Mouse (Mus musculus) layer of hippocampus, adult 2 months (tissue): ENCODE results near the gene Cybc1. TPM values are rescaled to one million over a fixed set of nuclear protein-coding genes. Genes with fewer than 3 reads are reported as not detected.

Experiments used
- DNase-seq, 2 experiments: peaks; one replicate each; pipeline ENCODE4 v3.0.0; 2022; ENCODE audit warnings: low spot score in 2 of 2
- H3K27ac ChIP-seq: fragments of 200-600 bp; 2 replicates; pipeline ENCODE4 v1.8.1; 2022
- H3K4me3 ChIP-seq: fragments of 200-600 bp; 2 replicates; pipeline ENCODE4 v1.8.1; 2022; ENCODE audit warnings: mild to moderate bottlenecking
- CTCF ChIP-seq: fragments of 200-600 bp; conservative IDR thresholded peaks from 2 replicates; pipeline ENCODE4 v1.8.1; 2022; ENCODE audit warnings: antibody characterized with exemption, mild to moderate bottlenecking, moderate library complexity
- long read RNA-seq, 2 experiments: library from polyadenylated mRNA; stranded (forward); transcript quantifications; one replicate each; pipeline ENCODE4 v2.0.0; 2021; ENCODE audit warnings: borderline mapping rate in 2 of 2
- total RNA-seq, 2 experiments: library from RNA; stranded (reverse); gene quantifications; 2 replicates each; pipeline ENCODE4 v1.2.3; 2021

The Cybc1 gene
- 10 to 100 TPM; 20.5 to 21.4 TPM for total RNA-seq
- long read RNA-seq, experiment 1, partial matches to known transcripts, result 3 of 20 reads
- long read RNA-seq, experiment 1, other reads (novel, unspliced or antisense), result 10 of 20 reads
- long read RNA-seq, experiment 2, transcript Cybc1-201 (7 exons, 2,417 nt), result major isoform, 8 of 22 reads
- long read RNA-seq, experiment 2, partial matches to known transcripts, result 2 of 22 reads
- long read RNA-seq, experiment 2, other reads (novel, unspliced or antisense), result 6 of 22 reads

GRCm38 (mm10) chr11:121229018-121229439 lies at the start of gene Cybc1:
Cybc1 (minus strand) TSS chr11:121229322.
- H3K4me3 ChIP-seq, result peak within 1 kb of the TSS; percentile 91
- DNase-seq, result peak; percentile 63 to 80

GRCm38 (mm10) chr11:121278011-121278410 lies 48.9 kb upstream of the Cybc1 start:
- H3K27ac ChIP-seq, result no peak overlapping the region
- no peak overlapping the region for H3K4me3 ChIP-seq
- DNase-seq, result no peak
- no peak for TF ChIP-seq CTCF

More at GRCm38 (mm10) chr11:121229018-121229439, at the start of gene Cybc1:
- H3K27ac ChIP-seq, result peak within 1 kb of the TSS; percentile 81
- peak; percentile 67 for TF ChIP-seq CTCF

GRCm38 (mm10) chr11:121277516-121277915 lies 48.4 kb upstream of the Cybc1 start:
- no peak for DNase-seq
- no peak for TF ChIP-seq CTCF

GRCm38 (mm10) chr11:121261074-121261473 lies 32.0 kb upstream of the Cybc1 start:
- TF ChIP-seq CTCF, result no peak
- Histone ChIP-seq H3K4me3 (peak overlapping the region; percentile 91), H3K27ac (no peak overlapping the region)
- DNase-seq, result no peak

More at GRCm38 (mm10) chr11:121277516-121277915, 48.4 kb upstream of the Cybc1 start:
- Histone ChIP-seq H3K27ac (no peak overlapping the region), H3K4me3 (no peak overlapping the region)

GRCm38 (mm10) chr11:121260211-121260906 lies 31.2 kb upstream of the Cybc1 start:
- DNase-seq, result no peak
- no peak for TF ChIP-seq CTCF
- peak overlapping the region; percentile 91 for H3K27ac ChIP-seq
- H3K4me3 ChIP-seq, result peak overlapping the region; percentile 91

GRCm38 (mm10) chr11:121259160-121260100 lies 30.3 kb upstream of the Cybc1 start, which contains the start of gene Foxk2:
Foxk2 (plus strand) TSS chr11:121259990.
- peak; percentile 86 to 92 for DNase-seq
- H3K4me3 ChIP-seq, result peak within 1 kb of the TSS; percentile 91
- no peak for TF ChIP-seq CTCF
- peak within 1 kb of the TSS; percentile 95 for H3K27ac ChIP-seq

GRCm38 (mm10) chr11:121250196-121250595 lies 21.1 kb upstream of the Cybc1 start:
- no peak overlapping the region for H3K27ac ChIP-seq
- no peak for TF ChIP-seq CTCF
- no peak for DNase-seq
- H3K4me3 ChIP-seq, result no peak overlapping the region

- DNase-seq, result no peak
- Histone ChIP-seq H3K4me3 (no peak overlapping the region), H3K27ac (no peak overlapping the region)
- TF ChIP-seq CTCF, result no peak
These were observed 10.5 kb upstream of the Cybc1 start for GRCm38 (mm10) chr11:121239669-121240068.

GRCm38 (mm10) chr11:121237345-121238128 lies 8.4 kb upstream of the Cybc1 start:
- peak; percentile 29 to 31 for DNase-seq

GRCm38 (mm10) chr11:121236564-121237344 lies 7.6 kb upstream of the Cybc1 start, which contains the start of gene Narf:
Narf (plus strand) TSS chr11:121237253.
- peak; percentile 22; the same call in 1 of the 2 replicates for TF ChIP-seq CTCF
- Histone ChIP-seq H3K27ac (peak within 1 kb of the TSS; percentile 99), H3K4me3 (peak within 1 kb of the TSS; percentile 77)
- peak; percentile 97 to 100 for DNase-seq

More at GRCm38 (mm10) chr11:121237345-121238128, 8.4 kb upstream of the Cybc1 start:
- TF ChIP-seq CTCF, result peak; percentile 57
- Histone ChIP-seq H3K27ac (peak overlapping the region; percentile 99), H3K4me3 (peak overlapping the region; percentile 77)
